Mouse (Mus musculus) G1E (cell line): ENCODE results near the gene Rere.

Experiments used
- CTCF ChIP-seq: IDR thresholded peaks from 2 replicates; pipeline ENCODE4 v1.5.1; 2012; ENCODE audit warnings: low read depth, low read length, inconsistent platforms, mixed read lengths
- GATA2 ChIP-seq: IDR thresholded peaks from 2 replicates; pipeline ENCODE4 v1.6.1; 2012; ENCODE audit warnings: low read depth, low read length, inconsistent platforms, borderline replicate concordance

DNA sequence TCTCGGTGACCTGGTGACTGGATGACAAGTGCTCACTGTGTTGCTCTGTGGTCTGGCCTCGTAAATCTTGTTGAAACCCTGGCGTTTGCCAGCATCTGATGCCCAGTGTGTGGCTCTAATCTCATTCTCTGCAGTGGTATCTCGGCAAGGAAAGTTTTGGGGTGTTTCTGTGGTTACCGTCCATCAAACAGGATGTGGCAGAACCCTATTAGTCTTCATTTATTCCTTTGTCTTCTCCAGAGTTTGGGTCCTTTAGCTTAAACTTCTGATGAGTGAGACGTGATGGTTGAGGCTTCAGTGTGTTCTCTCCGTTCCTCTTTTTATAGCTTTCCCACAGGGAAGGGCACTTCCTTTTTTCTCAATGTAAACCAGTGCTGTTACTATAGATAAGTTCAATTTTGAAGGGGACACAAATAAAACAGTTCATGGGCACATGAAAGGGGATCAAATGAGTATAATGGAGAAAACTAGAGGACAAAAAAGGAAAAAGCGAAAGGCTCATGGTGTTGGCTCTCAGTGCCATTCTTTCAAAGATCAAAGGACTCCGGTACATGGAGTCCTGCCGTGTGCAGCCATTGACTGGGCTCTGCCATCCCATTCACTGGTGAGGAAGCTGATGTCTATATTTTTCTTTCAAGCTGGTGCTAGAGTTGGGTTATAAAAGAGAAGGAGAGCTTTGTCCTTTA is 191.4 kb downstream of the Rere start:
- TF ChIP-seq CTCF, result no peak
- no peak for TF ChIP-seq GATA2
